Mouse (Mus musculus) frontal cortex, postnatal 14 days (tissue): ENCODE measurements around the gene Foxp4.

ENCODE experiments used
- DNase-seq, 2 experiments: peaks; one replicate each; pipeline ENCODE4 v3.0.0; 2022; ENCODE audit warnings: low spot score in 2 of 2

The Foxp4 gene

DNA sequence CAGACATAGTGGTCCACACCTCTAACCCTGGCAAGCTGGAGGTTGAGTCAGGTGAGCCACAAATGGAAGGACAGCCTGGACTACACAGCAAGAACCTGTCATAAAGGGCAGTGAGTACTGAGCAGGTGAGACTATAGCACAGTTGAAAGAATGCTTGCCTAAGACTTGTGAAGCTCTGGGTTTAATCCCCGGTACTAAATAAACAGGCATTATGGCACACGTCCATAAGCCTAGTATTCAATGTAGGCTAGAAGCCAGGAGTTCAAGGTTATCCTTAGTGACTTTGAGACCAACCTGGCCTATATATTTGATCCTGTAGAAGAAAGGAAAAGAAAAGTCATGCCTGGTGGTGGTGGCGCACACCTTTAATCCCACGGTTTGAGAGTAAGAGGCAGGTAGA, 12.1 kb upstream of the Foxp4 start:
- no peak for DNase-seq

DNA sequence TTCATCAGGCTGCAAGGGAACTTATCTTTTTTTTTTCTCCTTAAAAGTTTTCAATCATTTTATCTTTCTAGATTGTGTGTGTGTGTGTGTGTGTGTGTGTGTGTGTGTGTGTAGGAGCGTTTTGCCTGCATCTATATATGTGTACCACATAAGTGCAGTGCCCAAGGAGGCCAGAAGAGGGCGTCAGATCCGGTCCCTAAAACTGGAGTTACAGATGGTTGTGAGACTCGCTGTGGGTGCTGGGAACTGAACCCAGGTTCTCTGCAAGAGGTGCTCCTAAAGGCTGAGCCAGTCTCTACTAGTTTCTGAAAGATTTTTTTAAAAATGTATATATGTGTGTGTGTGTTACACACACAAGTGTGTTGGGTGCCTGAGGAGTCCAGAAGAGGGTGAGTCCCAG, 5.0 kb upstream of the Foxp4 start:
- no peak for DNase-seq

DNA sequence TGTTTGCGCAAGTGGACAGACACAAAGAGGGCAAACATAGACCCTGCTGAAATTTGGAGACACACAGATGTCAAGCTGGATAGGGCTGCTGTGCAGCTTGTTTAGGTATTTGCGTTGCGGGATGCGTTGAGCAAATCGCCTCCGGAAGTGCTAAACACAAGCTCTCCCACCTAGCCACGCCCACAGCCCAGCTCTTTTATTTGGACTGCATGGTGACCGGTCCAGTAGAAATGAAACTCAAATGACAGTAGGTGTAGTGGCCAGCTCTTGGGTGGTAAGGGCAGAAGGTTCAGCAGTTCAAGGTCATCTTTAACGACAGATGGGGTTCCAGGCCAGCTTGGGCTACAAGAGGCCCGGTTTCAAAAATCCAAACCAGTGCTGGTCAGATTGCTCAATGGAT, 1.5 kb upstream of the Foxp4 start:
- no peak for DNase-seq

DNA sequence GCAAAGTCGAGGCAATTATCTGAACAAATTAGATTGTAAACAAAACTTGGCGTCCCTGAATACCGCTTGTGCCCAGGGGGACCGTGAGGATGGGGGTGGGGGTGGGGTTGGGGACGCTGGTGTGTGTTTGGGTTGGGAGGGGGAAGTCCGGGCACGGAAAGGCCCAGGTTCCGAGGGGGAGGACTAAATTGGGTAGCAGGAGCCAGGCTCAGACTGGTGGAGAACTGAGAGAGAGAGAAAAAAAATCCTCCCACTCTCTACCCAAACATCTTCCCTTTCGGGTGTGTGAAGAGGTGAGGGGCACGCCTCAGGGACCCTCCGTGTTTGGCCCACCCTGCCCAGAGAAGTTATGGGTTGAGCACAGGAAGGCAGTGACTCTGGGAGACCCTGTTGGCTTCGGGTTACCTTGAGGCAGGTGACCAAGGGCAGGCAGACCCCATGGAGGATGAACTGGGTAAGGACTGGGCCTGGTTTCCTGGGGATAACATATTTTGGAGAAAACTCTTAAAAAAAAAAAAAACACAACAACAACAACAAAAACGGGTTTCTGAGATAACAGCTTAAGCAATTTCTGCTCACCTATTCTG, 988 bp upstream of the Foxp4 start:
- DNase-seq, result no peak

DNA sequence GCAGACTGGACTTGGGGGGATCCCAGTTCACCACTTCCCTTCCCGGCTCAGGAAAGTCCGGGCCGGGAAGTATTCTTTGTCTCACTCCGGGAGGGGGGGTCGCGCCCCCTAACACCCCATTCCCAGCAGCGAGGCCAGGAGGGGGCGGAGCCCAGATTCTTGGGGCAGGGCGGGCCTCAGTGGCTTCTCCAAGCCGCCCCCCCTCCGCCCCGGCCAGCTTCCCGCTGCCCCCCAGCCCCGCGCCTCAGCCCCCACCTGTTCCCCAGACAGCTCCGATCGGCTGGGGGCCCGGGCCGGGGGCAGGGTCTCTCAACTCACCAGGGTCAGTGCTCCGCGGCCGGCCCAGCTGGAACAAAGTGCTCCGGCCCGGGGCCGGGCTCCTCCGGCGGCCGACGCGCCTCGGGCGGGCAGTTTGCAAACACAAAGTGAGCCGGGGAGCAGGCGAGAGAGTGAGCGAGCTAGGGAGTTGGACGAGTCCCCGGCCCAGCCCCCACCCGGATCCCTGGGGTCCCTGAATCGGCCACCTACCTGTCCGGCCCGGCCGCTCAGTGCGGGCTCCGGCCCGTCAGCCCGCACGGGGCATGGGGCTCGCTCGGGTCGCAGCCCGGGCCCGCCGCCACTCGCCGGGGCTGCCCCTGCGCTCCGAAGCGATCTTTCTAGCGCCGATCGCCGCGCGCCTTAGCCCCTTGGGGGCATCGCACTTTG, 615 bp downstream of the Foxp4 start:
- no peak for DNase-seq

DNA sequence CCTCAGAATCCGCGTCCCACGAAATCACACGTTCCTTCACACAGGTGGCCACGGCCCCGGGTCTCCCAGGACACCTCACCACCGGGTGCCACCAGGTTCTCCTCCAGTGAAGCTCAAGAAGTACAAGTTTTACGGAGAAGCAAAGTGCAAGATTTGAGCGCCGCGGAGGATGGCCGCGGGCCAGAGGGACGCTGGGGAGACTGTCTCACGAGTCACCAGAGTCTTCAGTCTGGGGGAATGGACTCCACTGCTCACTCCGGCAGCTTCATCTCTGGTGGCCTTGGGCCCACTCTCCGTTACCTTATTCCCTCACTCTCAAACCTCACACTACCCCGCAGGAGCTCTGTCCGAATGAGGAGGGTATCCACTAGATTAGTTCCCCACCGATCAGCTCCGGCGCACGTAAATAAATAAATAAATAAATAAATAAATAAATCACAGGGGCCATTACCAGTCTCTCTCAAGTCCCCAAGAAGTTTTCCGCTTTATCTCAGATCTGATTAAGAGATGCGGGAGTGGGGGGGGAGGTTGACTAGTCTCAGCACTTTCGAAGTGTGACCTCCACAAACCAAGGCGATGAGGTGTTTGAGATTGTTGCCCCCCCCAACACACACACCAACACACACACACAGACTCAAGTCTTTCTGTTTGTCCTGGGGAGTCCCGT, 1.3 kb downstream of the Foxp4 start:
- no peak for DNase-seq

DNA sequence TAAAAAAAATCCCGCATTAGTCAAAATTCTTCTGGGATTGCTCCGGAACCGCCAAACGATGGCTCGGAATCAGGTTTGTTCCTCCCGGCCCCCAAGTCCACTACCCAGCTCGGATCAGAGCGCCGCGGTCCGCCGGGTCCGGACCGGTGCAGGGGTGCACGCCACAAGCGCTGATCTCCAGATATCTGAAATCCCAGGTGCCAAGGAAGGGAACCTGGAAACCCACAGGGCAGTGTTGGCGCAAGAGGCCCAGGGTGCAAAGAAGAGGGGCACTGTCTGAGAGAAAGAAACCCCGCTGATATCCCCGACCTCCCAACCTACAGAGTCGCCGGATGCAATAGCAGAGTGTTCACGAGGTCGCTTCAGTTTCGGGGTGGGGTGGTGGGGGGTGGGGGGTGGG, 1.9 kb downstream of the Foxp4 start:
- no peak for DNase-seq

DNA sequence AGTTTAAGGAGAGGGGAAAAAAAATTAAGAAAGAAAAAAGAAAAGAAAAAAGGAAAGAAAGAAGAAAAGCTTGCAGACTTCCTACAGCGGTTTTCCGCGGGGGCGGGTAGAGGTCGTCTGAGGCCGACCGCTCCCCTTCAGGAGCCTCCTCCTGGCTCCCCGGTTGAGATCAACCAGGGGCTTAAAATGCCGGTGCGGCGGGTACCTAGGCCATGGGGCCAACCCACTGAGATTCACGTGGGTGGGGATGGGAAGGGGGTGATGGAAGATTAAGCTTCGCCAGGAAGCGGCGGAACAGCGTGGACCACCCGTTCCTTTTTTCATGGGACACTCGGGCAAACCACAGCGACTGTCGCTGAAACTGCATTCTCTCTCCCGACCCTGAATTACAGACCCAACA, 2.3 kb downstream of the Foxp4 start:
- no peak for DNase-seq

DNA sequence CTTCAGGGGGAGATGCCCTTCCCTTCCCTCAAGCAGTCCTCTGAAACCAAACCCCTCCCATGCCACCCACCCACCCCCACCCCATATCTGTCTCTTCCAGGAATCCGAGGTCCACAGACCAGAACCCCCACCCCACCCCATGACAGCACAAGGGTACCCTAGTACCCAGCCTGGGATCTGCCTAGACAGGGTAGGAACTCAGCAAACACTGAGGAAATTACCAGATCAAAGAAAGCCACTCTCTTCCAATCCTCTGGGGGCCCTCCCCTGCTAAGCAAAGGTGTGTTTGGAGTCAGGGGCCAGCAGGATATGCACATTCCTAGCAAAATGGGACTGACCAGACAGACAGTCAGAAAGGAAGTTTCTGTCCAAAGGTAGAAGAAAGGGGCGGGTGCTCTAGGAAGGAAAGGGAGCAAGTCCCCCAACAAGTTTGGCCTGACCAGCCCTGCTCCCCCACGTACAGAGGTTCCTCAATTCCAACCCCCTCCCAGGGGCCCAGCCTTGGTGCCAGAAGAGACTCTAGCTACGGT, 3.2 kb downstream of the Foxp4 start:
- DNase-seq, result no peak

DNA sequence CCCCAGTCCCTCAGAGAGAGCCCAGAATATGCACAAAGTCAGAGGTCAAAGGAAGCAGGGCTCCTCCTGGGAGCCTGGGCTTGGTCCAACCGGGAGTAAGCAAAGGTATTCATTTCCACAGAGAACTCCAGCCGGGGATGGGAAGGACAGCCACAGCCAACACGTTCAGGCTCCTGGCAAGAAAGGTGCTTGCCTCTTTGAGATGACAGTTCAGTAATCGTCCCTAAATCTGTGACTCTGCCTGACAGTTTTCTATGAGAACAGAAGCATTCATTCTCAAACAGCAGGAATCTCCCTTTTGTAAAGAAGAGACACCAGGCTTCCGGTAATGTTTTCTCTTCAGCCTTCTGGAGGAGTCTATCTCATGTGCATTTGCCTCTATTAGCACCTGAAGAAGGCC, 4.6 kb downstream of the Foxp4 start:
- no peak for DNase-seq

DNA sequence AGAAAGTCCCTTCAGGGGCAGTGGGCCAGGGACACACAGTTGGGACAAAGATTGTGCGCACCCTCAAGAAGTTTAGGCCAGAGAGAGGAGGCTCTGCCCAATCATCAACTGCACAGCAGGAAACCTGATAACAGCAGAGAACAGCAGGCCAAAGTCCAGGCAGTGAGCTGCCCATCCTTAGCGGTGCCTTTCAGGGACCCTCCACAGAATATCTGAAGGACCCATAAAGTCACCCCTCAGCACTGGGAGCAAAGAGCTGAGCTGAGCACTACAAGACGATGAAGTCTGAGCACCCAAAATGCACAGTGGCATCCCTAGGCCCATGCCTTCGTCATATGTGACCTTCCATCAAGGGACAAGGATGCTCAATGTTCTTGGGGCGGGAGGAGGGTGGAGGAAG, 6.5 kb downstream of the Foxp4 start:
- no peak for DNase-seq

DNA sequence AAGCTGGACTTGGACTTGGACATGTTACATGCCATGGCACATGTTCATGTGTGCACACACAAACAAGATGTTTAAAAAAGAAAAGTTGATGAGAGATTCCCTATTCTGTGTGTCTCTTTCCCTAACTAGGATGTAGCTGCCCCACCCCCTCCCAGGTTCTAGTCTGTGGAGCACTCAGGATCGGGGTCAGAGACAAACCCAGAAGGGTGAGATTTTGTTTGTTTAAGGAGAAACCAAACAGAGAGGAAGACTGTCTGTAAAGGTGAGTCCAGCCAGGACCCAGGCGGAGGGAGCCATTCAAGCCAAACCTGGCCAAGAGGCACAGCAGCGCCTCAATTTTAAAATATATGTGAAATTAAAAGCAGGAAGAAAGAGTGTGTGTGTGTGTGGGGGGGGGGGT, 7.2 kb downstream of the Foxp4 start:
- no peak for DNase-seq

DNA sequence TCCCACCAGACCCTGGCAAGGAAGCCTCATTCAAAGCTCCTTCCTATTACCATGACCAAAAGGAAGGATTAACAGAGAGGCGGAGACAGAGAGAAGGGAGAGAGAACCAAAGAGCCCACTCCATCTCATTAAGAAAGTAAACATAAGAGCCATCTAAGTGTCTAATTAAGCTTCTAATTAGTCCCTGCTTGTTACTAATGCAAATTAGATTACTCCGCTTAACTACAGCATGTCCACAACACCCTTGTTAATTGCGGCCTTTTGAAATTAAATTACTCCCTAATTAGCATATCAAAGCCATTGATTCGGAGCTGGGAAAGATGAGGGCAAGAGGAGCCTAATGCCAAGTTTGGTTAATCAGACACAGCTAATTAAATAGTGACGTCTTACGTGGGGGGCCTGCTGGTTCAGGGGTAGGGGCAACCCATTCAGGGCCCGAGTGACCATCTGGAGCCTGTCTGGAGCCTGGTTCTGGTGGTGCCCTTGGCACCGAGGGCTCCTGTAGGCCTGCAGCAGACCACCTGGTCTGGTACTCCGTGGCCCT, 9.7 kb downstream of the Foxp4 start:
- no peak for DNase-seq

DNA sequence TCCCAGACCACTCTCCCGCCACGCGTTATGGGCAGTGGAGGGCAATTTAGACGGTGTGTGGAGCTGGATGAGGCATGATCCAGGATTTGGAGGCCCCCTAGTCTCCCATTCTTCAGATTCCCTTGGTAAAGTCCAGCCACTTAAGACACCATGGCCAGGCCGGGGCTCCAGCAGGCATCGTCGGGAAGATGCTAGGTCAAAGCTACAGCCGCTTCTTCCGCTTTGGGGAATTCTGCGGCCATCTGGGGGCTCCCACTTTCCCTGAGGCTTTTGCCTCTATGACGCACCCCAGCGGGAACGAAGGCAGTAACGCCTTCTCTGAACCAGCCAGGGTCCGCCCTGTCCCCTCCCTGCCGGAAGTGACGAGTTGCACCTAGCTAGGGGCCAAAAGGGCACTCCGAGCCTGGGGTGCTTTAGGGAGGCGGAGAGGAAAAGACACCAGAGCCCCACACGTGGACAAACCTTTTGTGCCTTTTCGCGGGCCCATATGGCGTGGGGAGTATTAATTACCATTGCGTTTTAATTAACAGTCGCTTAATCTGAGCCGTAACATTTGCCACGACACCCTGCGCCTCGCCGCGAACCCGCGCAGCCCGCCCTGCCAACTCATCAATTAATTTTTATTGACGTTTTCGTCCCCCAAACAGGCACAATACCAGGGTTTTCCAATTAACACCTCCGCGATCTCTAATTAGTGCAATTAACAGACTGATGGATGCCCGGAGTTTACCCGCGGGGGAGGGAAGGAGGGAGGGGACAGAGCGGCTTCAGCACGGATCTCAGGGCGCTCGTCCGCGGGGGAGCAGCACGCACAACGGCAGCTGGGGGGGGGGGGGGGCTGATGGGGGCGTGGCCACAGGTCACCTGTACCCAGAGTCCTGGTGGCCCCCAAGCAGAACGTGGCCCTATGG, 15.1 kb downstream of the Foxp4 start:
- DNase-seq, result no peak

DNA sequence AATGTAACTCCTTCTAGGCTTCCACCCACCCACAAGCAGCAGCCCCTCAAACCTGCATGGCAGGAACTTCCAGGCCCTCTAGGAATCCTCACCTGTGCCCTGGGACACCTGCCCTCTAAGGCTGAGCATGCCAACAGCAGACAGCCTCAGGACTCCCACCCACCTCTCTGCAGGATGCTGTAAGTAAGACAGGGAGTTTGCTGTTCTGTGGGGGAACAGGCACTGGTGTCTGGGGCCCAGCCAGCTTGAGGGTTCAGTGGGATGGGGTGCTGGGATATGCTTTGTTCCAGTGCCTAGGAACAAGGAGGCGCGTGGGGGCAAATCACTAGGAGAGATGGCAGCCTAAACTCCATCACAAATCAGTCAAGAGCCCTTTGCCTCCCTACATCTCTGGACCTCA, 16.4 kb downstream of the Foxp4 start:
- no peak for DNase-seq

DNA sequence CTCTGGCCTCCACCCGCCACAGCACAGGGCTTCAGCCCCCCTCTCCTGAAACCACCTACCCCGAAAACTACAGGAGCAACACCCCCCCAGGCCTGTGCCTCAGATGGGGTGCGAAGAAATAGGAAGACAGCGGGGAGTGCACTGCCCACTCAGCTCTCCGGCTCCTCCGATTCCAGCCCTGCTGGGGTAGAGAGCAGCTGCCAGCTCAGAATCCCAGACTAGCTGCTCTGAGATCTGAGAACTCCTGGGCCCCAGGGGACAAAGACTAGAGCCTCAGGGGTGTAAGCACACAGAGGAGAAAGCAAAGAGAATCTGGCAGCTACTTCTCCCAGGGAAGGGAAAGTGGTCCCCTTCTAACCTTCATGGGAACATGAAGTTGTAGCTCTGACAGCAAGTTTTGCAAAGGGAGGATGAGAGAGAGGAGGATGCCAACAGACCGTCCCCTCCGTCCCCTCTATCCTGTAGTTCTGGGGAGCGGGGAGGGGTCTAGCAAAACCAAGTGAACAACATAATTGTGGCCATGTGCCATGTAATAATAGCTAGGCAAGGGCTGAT, 17.0 kb downstream of the Foxp4 start:
- no peak for DNase-seq

DNA sequence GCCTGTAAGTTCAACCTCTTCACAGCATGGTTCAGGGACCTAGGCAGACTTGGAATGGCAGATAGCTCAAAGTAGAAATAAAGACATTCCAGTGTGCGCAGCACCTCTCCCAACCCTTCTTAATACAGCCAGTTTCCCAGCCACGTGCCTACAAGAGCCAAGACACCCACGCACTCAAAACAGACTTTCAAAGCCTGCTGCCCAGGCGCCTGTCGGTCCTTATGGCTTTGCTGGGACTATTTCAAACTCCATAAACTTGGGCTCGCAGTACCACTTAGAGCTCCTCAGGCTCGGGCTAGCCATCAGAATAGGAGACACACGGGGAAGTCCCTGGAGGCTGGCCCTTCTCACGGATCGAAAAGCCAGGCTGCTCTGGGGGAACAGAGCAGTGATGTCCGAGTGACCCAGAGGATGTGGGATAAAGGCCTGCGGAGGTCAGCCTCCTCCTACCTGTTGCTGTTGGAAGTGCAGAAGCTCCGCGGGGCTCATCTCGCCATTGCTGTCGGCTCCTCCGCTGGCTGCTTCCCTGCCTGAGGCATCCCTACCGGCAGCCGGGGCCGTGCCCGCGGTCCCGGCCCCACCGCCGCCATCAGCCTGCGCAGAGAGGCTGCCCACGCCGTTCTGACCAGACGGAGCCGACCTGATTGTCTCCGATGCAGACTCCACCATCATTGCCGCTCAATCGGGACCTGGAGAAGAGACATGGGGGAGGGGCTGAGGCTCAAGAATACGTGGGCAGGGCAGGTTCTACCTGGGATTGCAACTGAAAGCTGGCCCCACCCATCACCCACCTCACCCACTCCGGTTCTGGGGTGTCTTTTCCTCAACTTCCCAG, 20.4 kb downstream of the Foxp4 start:
- DNase-seq, result no peak

DNA sequence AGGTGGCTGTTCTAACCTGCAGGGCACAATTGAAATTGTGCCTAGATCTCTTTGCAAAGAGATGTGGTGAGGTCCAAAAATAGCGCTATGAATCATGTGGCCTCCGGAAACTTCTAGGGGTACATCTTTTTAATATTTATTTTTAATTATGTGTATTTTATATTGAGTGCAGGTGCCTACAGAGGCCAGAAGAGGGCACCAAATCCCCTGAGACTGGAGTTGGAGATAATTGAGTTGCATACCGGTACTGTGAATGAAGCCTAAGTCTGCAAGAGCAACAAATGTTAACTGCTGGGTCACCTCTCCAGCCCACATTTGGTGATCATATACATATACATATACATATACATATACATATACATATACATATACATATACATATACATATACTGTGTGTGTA, 22.7 kb downstream of the Foxp4 start:
- DNase-seq, result no peak

DNA sequence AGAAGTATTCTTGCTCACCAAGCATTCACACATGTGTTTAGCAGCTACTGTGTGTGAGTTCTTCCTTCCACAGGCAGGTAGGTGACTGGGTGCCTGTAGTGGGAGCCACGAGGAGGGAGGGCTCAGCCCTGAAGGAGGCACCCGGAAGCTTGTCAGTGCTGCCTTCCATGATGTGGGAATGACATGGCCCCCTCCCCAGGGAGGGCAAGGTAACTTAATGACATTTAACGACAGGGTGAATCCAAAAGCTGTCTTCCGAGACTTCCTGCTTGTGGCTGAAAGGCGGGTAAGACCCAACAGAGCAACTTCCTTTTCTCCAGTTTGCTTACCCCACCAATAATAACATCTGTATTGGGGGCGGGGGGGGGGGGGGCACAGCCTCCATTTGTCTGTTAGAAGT, 23.7 kb downstream of the Foxp4 start:
- no peak for DNase-seq

DNA sequence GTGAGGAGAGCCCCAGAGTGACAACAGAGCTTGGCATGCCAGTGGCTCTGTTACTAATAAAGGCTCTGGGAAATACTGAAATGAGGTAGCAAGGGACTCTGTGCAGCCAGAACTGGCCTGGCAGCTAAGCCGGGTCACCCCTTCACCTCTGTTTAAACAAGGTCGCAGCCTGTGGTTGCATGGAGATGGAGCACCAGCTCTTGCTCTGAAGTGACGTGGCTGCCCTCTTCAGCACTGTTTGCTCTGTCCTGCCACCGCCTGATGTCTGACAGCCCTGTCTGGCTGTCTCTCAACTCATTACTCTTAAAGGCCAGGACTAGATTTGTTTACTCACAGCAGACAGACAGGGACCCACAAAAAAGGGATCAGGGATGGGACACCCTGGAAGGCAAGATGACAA, 25.3 kb downstream of the Foxp4 start:
- no peak for DNase-seq
